Mouse (Mus musculus) cerebellum, postnatal 36 days (tissue): Measurements from ENCODE around the gene Ankrd13a.

ENCODE experiments used
- DNase-seq, 2 experiments: peaks; one replicate each; pipeline ENCODE4 v3.0.0; 2021 to 2022; ENCODE audit warnings: mixed read lengths in 2 of 2

The Ankrd13a gene

GRCm38 (mm10) chr5:114767185-114767584 is 7.3 kb upstream of the Ankrd13a start:
- DNase-seq = peak in 1 of 2 experiments; percentile 18

- DNase-seq = no peak
Measured at GRCm38 (mm10) chr5:114769786-114770185, 4.7 kb upstream of the Ankrd13a start.

- no peak for DNase-seq
Measured at GRCm38 (mm10) chr5:114771796-114772195, 2.7 kb upstream of the Ankrd13a start.

- peak in 1 of 2 experiments; percentile 67 for DNase-seq
Measured at GRCm38 (mm10) chr5:114772456-114773203, 1.8 kb upstream of the Ankrd13a start.

GRCm38 (mm10) chr5:114773211-114773710 is 1.2 kb upstream of the Ankrd13a start:
- DNase-seq = peak; percentile 96 to 99

- peak; percentile 11 to 47 for DNase-seq
Measured at GRCm38 (mm10) chr5:114773780-114774179, 697 bp upstream of the Ankrd13a start.

- peak in 1 of 2 experiments; percentile 24 for DNase-seq
Measured at GRCm38 (mm10) chr5:114775056-114775979, 841 bp downstream of the Ankrd13a start, which contains the start of gene Git2. Git2 (minus strand) TSS chr5:114775517.

- peak in 1 of 2 experiments; percentile 2 for DNase-seq
Measured at GRCm38 (mm10) chr5:114776174-114776573, 1.7 kb downstream of the Ankrd13a start.

- DNase-seq = no peak
Measured at GRCm38 (mm10) chr5:114779956-114780489, 5.5 kb downstream of the Ankrd13a start.

- no peak for DNase-seq
Measured at GRCm38 (mm10) chr5:114780912-114781311, 6.4 kb downstream of the Ankrd13a start.

- DNase-seq = no peak
Measured at GRCm38 (mm10) chr5:114782991-114783390, 8.5 kb downstream of the Ankrd13a start.

- no peak for DNase-seq
Measured at GRCm38 (mm10) chr5:114783405-114784163, 9.1 kb downstream of the Ankrd13a start.

- no peak for DNase-seq
Measured at GRCm38 (mm10) chr5:114784622-114785165, 10.2 kb downstream of the Ankrd13a start.

GRCm38 (mm10) chr5:114785196-114785595 is 10.7 kb downstream of the Ankrd13a start:
- no peak for DNase-seq

- peak; percentile 36 to 54 for DNase-seq
Measured at GRCm38 (mm10) chr5:114793317-114793716, 18.8 kb downstream of the Ankrd13a start.

- DNase-seq = peak; percentile 68 to 69
Measured at GRCm38 (mm10) chr5:114794609-114795008, 20.1 kb downstream of the Ankrd13a start.

- DNase-seq = peak; percentile 40 to 47
Measured at GRCm38 (mm10) chr5:114795231-114795630, 20.8 kb downstream of the Ankrd13a start.

GRCm38 (mm10) chr5:114795653-114796052 is 21.2 kb downstream of the Ankrd13a start:
- DNase-seq = no peak

GRCm38 (mm10) chr5:114796299-114797012 is 22.0 kb downstream of the Ankrd13a start:
- DNase-seq = peak in 1 of 2 experiments; percentile 44

- DNase-seq = no peak
Measured at GRCm38 (mm10) chr5:114797253-114797652, 22.8 kb downstream of the Ankrd13a start.

- no peak for DNase-seq
Measured at GRCm38 (mm10) chr5:114799848-114800247, 25.4 kb downstream of the Ankrd13a start.
